Mouse (Mus musculus): Measurements from ENCODE around the gene Pde4c.
A peak's percentile ranks its signal among the peaks of the same experiment; 100 is the strongest.

Gene Pde4c

DNA sequence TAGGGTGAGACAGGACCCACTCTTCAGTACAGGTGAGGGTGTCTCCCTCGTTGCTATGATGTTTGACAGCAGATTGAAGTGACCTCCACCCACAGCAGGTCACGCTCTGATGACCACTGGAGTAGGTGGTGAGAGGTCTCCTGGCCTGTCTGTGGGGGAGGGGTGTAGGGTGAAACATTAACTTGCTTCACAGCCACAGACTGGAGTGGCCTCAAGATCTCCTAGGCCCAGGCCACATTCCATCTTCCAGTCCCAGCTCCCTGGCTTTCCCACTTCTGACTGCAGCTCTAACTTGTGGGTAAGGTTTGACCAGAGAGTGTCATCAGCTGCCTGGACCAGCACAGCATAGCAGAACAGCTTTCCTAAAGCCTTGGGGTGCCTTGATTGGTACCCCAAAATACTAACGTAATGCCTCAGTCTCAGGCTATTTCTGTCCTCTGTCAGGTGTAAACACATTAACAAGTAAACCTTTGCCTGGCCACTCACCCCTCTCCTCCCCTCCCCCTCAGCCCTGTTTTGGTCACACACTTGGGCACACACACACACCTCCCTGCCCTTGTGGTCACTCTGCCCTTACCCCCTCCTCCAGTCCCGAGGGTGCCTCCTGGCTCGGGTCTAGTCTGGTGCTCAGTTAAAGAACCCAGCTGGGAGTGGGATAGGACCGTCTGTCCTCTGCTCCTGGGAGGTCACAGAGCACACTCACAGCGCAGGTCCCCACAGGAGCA, at the start of gene Pde4c:
Pde4c (plus strand) TSS at position 235 of the 725 bp plus-strand sequence.
- no peak for DNase-seq (ENCODE audit: low spot score)

GRCm38 (mm10) chr8:70674109-70674508, 49.4 kb upstream of the Pde4c start:
- no peak for DNase-seq (ENCODE audit: low spot score)

- DNase-seq (ENCODE audit: low spot score): no peak
These were observed 48.8 kb upstream of the Pde4c start for GRCm38 (mm10) chr8:70674716-70675115.

GRCm38 (mm10) chr8:70675336-70675735, 48.2 kb upstream of the Pde4c start:
- no peak for DNase-seq (ENCODE audit: low spot score)

- DNase-seq (ENCODE audit: low spot score): no peak
These were observed 46.0 kb upstream of the Pde4c start for GRCm38 (mm10) chr8:70677451-70678080.

DNA sequence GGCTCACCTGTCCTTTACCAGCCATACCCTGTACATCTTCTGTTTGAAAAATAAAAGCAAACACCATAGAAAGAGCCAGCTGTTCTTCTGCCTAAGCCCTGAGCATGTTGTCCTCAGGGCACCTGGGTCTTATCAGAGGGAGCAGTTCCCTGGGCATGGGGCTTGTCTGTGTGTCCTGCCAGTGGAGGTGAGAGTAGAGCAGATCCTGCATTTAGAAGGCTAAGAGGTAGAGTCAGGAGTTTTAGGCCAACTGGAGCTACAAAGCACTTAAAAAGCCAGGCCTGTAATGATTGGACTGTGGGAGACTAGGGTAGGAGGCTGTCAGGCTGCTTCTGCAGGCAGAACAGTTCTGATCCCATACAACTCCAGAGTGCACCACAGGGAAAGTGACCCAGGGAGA, 44.8 kb upstream of the Pde4c start:
- no peak for DNase-seq (ENCODE audit: low spot score)

GRCm38 (mm10) chr8:70679404-70679803, 44.1 kb upstream of the Pde4c start:
- DNase-seq (ENCODE audit: low spot score): no peak

DNA sequence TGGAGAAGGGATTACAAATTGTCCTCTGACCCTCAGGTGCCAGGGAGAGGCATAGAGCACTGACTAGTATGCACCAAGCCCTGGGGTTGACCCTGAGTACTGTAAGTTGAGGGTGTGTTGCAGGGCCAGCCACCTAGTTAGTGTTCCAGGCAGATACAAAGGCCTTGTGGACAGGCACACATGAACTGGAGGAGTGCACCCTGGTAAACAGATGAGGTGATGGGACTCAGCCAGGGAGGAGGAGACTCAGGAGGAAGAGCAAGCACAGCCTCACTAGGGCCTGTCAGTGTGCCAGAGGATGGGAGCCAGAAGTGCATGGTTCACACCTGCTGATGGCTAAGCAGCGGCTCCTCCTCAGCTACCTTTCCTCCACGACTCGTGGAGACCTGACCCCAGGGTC, 43.5 kb upstream of the Pde4c start:
- no peak for DNase-seq (ENCODE audit: low spot score)

GRCm38 (mm10) chr8:70681410-70681809, 42.1 kb upstream of the Pde4c start:
- no peak for DNase-seq (ENCODE audit: low spot score)

GRCm38 (mm10) chr8:70682193-70682592, 41.3 kb upstream of the Pde4c start:
- peak; percentile 67 for DNase-seq (ENCODE audit: low spot score)

- no peak for DNase-seq (ENCODE audit: low spot score)
These were observed 40.8 kb upstream of the Pde4c start for GRCm38 (mm10) chr8:70682692-70683091.

DNA sequence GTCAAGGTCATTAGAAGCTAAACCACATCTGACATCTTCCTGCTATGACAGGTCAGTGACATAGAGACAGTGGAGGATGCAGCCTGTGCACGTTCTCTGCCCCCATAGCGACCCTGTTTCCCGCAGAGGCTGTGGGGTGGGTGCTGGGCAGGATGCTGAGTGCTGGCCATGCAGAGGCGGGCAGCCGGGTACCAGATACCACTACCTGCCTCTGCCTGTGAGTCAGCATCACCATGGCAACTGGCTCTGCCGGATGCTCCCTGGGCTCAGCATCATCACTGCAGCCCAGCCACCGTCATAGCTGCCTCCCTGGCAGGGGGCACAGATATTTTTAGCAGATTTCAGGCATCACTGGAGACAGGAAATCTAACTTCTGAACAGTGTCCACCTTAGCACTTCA, 39.2 kb upstream of the Pde4c start:
- DNase-seq (ENCODE audit: low spot score): no peak

GRCm38 (mm10) chr8:70687576-70687975, 35.9 kb upstream of the Pde4c start:
- no peak for DNase-seq (ENCODE audit: low spot score)

DNA sequence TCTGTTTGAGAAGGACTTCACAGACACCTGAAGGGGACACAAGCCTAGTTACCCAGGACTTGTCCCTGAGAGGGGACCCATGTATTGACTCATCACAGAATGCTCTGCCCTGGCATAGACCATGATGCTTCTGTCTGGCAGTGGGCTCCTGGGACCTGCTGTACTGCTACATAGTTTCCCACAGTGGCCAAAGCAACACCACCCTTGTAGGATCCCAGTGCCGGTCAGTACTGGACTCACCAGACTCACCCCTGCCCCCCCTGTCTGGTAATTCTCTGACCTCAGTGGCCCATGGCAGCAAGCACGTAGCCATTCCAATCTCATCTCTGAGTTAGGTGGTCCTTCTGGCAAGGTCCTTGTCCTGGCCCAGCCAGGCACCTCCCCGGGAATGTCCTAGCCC, 35.4 kb upstream of the Pde4c start:
- no peak for DNase-seq (ENCODE audit: low spot score)

DNA sequence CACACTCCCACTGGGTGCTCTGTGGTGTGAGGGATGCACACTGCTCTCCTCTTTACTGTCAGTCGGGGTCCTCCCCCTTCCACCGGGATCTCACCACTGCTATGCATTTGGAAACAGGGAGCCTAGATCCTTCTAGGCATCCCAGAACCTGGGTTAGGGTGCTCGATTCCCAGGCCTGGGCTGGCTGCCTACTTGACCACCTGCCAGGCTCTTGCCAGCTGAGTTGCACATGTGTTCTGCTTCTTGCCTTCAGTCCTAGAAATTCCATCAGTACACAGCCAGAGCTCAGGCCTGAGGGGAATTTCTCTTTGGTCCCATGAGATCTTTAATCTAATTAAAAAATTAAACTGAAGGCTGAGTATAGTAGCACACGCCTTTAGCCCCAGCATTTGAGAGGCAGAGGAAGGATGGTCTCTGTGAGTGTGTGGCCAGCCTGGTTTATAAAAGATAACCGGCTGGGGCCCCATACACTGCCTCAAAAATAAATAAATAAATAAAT, 33.6 kb upstream of the Pde4c start:
- DNase-seq (ENCODE audit: low spot score): no peak

DNA sequence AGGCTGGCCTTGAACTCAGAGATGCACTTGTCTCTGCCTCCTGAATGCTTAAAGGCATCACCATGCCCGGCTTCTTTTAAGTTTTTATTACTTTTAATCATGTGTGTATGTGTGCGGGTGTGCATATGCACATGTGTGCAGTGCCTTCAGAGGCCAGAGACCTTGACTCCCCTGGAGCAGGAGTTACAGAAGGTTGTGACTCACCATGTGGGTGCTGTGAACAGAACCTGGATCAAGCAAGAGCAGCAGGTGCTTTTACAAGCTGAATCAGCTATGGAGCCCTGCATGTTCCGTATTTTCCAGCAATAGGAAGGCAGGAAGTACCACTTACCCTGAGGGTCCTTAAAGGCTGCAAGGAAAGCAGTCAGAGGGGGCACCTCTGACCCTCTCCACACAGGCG, 32.3 kb upstream of the Pde4c start:
- no peak for DNase-seq (ENCODE audit: low spot score)

GRCm38 (mm10) chr8:70691727-70692231, 31.7 kb upstream of the Pde4c start:
- no peak for DNase-seq (ENCODE audit: low spot score)

DNA sequence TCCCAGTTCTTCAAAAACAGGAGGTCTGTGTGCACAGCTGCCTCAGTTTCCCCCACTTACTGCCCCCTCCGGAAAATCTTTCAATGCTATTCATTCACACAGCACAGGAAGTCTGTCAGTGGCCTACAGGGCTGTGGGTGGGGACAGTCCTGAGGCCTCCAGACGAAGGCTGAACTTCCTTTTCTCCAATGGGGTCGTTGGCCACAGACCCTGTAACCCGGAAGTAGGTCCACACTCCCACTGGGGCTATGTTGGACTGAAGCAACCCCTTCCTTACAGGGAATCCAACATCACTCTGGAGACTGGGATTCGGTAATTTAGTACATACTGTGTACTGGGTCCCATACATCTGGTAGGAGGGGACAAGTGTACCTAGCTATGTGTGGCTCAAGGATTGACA, 29.9 kb upstream of the Pde4c start:
- no peak for DNase-seq (ENCODE audit: low spot score)

DNA sequence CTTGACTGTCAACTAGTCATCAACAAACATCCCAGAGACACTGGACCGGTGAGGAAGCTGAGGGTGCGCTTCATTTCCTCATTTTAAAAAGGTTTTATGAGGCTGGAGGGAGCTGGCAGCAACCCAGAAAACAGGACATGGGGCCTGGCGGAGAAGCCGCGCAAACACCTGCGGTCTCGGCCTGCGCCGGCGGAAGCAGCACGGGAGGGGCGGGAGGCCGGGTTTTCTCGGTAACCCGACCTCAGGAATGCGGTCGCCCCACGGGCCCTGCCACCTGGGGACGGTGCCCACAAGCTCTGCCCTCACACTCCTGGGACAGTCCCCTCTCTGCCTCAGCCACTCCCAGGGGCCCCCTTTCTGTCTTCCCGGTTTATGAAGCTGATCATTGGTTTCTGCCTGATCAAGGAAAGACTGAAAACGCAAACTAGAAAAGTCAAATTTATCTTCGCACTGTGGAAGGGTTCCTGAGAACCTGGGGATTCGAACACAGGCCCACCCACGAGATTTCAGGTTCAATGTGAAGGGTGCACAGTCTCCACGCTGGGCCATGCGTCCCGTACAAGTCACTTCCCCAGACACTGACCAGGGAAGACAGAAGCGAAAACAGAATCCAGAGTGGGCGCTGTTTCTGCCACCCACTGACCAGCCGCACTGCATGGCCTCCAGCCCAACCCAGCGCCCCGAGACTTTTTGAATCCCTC, 28.1 kb upstream of the Pde4c start:
- peak; percentile 57 for DNase-seq (ENCODE audit: low spot score)

DNA sequence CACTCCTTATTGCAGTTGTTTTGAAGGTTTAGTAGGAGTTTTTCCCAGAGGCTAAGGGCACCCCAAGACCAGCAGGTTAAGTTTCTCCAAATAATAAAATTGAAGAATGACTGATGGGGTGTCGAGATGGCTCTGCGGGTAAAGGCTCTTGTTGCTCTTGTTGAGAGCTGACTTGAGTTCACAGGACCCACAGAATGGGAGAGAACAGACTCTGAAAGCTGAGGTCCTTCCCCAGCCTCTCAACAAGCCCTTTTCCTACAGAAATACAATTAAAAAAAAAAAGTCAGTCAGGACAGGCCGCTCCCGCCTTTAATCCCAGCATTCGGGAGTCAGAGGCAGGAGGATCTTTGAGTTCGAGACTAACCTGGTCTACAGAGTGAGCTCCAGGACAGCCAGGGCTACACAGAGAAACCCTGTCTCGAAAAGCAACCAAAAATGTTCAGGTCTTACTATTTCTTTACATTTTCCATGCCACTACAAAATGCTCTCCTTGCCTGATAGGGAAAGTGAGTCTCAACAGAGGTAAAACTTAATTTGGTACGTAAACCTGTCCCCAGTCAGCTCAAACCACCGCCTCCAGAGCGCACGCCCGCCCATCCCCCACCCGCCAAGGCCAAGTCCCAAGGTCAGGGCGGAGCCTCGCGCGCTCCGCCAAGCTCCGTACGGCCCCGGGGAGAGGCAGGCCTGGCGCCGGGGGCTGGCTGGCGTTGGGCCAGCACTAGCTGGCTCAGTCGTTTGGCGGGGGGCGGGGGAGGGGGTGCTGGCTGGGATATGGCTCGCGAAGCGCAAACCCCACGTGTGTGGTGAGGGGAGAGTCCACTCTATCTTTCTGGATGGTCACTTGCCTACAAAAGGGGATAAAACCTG, 27.3 kb upstream of the Pde4c start:
- DNase-seq (ENCODE audit: low spot score): peak; percentile 68

DNA sequence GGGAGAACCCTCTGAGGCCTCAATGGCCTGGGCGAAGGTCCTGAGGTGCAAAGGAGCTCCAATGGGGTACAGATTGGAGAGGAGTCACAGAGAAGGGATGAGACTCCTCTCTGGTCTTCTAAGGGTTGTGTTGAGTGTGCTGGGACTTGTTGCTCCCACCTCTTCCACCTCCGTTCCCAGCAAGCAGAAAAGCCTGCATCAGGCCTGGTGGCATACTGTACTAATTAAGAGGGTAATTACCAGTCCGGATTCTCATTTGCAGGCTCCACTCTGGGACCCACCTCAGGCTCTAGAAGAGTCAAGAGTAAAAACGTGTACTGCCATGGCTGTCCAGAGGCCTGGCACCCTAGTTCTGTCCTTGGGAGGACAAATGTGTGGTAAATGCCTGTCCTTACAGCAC, 26.6 kb upstream of the Pde4c start:
- no peak for DNase-seq (ENCODE audit: low spot score)
